Mouse (Mus musculus): ENCODE measurements around the gene Specc1l.

GRCm38 (mm10) chr10:75301195-75301806, 89.4 kb downstream of the Specc1l start:
- TF ChIP-seq CTCF (IDR thresholded peaks at IDR 0.05; ENCODE audit: borderline replicate concordance, control insufficient read depth, extremely low read depth, insufficient read depth, low read length, poor library complexity) = no peak
- TF ChIP-seq POLR2A (IDR thresholded peaks at IDR 0.05; ENCODE audit: control insufficient read depth, extremely low read depth, insufficient read depth, low read length, poor library complexity) = no peak
